Mouse (Mus musculus) heart, adult 2 months (tissue): ENCODE measurements at regions not wholly inside any gene's neighbourhood (a gene's known extent, or its start where the extent isn't known, plus 50 kb on each side); places are given as distances from the start of the nearest gene placed in this dataset.

Experiments used
- CTCF ChIP-seq: fragments of 200-600 bp; IDR thresholded peaks from 2 replicates; pipeline ENCODE4 v1.8.1; 2022; ENCODE audit warnings: antibody characterized with exemption, mild to moderate bottlenecking, moderate library complexity
- POLR2A ChIP-seq: fragments of 200-500 bp; IDR thresholded peaks from 2 replicates; pipeline ENCODE4 v1.6.1; 2011; ENCODE audit warnings: mild to moderate bottlenecking, low read depth, low read length, control low read depth; ENCODE audit not compliant: insufficient read depth

DNA sequence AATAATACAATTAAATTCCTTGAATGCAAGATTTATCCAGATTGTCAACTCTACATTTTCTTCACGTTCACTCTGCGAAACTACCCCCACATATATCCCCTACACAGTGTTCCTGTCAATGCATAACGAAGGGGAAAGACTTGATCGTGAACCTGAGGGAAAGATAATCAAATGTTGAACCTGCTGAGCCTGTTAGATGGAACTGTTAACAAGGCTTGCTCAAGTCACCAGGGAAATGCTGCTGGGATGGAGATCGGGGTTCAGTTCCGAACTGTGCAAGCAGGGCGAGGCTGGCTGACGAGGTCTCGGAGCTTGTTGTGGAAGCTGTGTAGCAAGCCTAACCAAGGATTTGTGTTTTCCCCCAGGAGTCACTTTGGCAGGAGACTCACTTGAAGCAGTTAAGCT is 917.9 kb downstream of the Olfm4 start:
- TF ChIP-seq CTCF (no peak), POLR2A (no peak)
